Mouse (Mus musculus) MN1 (cell line): Measurements from ENCODE around the gene Lhfpl4.

Experiments
- DNase-seq: peaks from one replicate; pipeline ENCODE4 v3.0.0-alpha.2; 2016; ENCODE audit warnings: low spot score

Lhfpl4 gene

GRCm38 (mm10) chr6:113194841-113195595 lies at the start of gene Lhfpl4:
Gene Lhfpl4, minus strand, starts transcription at chr6:113195384.
- DNase-seq = peak; percentile 56

- DNase-seq = no peak
These were observed 47.6 kb upstream of the Lhfpl4 start for GRCm38 (mm10) chr6:113242753-113243152.

GRCm38 (mm10) chr6:113238442-113238841 lies 43.3 kb upstream of the Lhfpl4 start:
- DNase-seq = peak; percentile 19

- DNase-seq = peak; percentile 98
These were observed 42.5 kb upstream of the Lhfpl4 start, which contains the start of gene Mtmr14 for GRCm38 (mm10) chr6:113237542-113238270. Gene Mtmr14, plus strand, starts transcription at chr6:113237843.

- DNase-seq = no peak
These were observed 40.0 kb upstream of the Lhfpl4 start for GRCm38 (mm10) chr6:113235141-113235540.

- no peak for DNase-seq
These were observed 31.5 kb upstream of the Lhfpl4 start for GRCm38 (mm10) chr6:113226705-113227104.

- DNase-seq = no peak
These were observed 30.6 kb upstream of the Lhfpl4 start for GRCm38 (mm10) chr6:113225798-113226197.

GRCm38 (mm10) chr6:113216280-113216679 lies 21.1 kb upstream of the Lhfpl4 start:
- no peak for DNase-seq

- DNase-seq = no peak
These were observed 410 bp upstream of the Lhfpl4 start for GRCm38 (mm10) chr6:113195596-113195992.

- DNase-seq = no peak
These were observed 705 bp downstream of the Lhfpl4 start for GRCm38 (mm10) chr6:113194517-113194840.

- no peak for DNase-seq
These were observed 1.3 kb downstream of the Lhfpl4 start for GRCm38 (mm10) chr6:113193765-113194460.

GRCm38 (mm10) chr6:113184866-113185525 lies 10.2 kb downstream of the Lhfpl4 start:
- DNase-seq = no peak

GRCm38 (mm10) chr6:113184163-113184562 lies 11.0 kb downstream of the Lhfpl4 start:
- DNase-seq = no peak

- no peak for DNase-seq
These were observed 15.9 kb downstream of the Lhfpl4 start for GRCm38 (mm10) chr6:113179195-113179733.

- DNase-seq = peak; percentile 80
These were observed 16.6 kb downstream of the Lhfpl4 start for GRCm38 (mm10) chr6:113178286-113179194.

- DNase-seq = no peak
These were observed 18.6 kb downstream of the Lhfpl4 start for GRCm38 (mm10) chr6:113176613-113177012.

GRCm38 (mm10) chr6:113175469-113175868 lies 19.7 kb downstream of the Lhfpl4 start:
- no peak for DNase-seq

GRCm38 (mm10) chr6:113172568-113172967 lies 22.6 kb downstream of the Lhfpl4 start:
- peak; percentile 73 for DNase-seq

- DNase-seq = no peak
These were observed 23.2 kb downstream of the Lhfpl4 start for GRCm38 (mm10) chr6:113172011-113172410.

- DNase-seq = no peak
These were observed 24.5 kb downstream of the Lhfpl4 start for GRCm38 (mm10) chr6:113170651-113171050.

GRCm38 (mm10) chr6:113169852-113170251 lies 25.3 kb downstream of the Lhfpl4 start:
- no peak for DNase-seq
